Mouse (Mus musculus) Patski (cell line): ENCODE data around the gene Mapt. TPM values are rescaled to one million over a fixed set of nuclear protein-coding genes. Genes with fewer than 3 reads are reported as not detected.

Experiments used
- ATAC-seq: fragments of 100-300 bp; one replicate; pipeline ENCODE4 v1.8.0; 2021
- CTCF ChIA-PET: fragments of 350-600 bp; sonication (Branson Sonifier 250); formaldehyde crosslinking; loops from one replicate; lab custom pipeline; 2022; ENCODE audit warnings: inconsistent platforms; lab: Charles Lee
- POLR2A ChIA-PET: fragments of 350-600 bp; sonication (Branson Sonifier 250); formaldehyde crosslinking; loops from one replicate; lab custom pipeline; 2022; ENCODE audit warnings: antibody characterized with exemption, inconsistent platforms; lab: Charles Lee
- DNase-seq: peaks from one replicate; pipeline ENCODE4 v3.0.0-alpha.2; 2011; ENCODE audit warnings: low read depth, low spot score
- H3K27me3 ChIP-seq: fragments of 371-371 bp; one replicate; pipeline ENCODE4 v1.5.1; 2021
- CTCF ChIP-seq: fragments of 100-300 bp; IDR thresholded peaks from one replicate; pipeline ENCODE4 v1.5.1; 2021
- in situ Hi-C: fragments of 300-500 bp; cut with MboI; formaldehyde crosslinking; loops from 3 replicates; pipeline ENCODE4 v1.11.1; 2018; ENCODE audit warnings: low pct_unique_long_range_greater_than_20kb, mixed read lengths
- polyA plus RNA-seq: library from polyadenylated mRNA; unstranded; gene quantifications from one replicate; pipeline ENCODE4 v1.2.3, GENCODE M21; 2021

The Mapt gene
- polyA plus RNA-seq, 1 experiment from 2014 or later, result 27.2 TPM

GRCm38 (mm10) chr11:104288835-104289198 lies 57.6 kb downstream of the Mapt start:
- no peak for TF ChIP-seq CTCF

GRCm38 (mm10) chr11:104289199-104290031 lies 58.2 kb downstream of the Mapt start:
- POLR2A ChIA-PET, result no interaction called here
- ATAC-seq, result peak; percentile 55
- peak; percentile 79 for TF ChIP-seq CTCF

More at GRCm38 (mm10) chr11:104288835-104289198, 57.6 kb downstream of the Mapt start:
- ATAC-seq, result peak; percentile 32
- H3K27me3 ChIP-seq, result no peaks in the 10 kb centered on the region
- CTCF ChIA-PET, result interaction anchor here (1.0 to 2.2 kb wide), 13 partner anchors 10 to 76 kb away, joined by 3 to 10 read pairs (median 4); partner anchors contain the start of gene Mapt
- in situ Hi-C loops, result no loop called here
- DNase-seq, result no peak
- POLR2A ChIA-PET, result interaction anchor here (0.7 kb wide), 1 partner anchor 201 kb away, joined by 4 read pairs; no protein-coding TSS in a partner anchor

GRCm38 (mm10) chr11:104292443-104293220 lies 61.4 kb downstream of the Mapt start:
- TF ChIP-seq CTCF, result no peak
- CTCF ChIA-PET, result interaction anchor here (1.1 to 1.5 kb wide), 2 partner anchors 15 to 46 kb away, joined by 3 read pairs; no protein-coding TSS in a partner anchor
- DNase-seq (no peak), ATAC-seq (no peak)
- H3K27me3 ChIP-seq, result no peaks in the 10 kb centered on the region
- POLR2A ChIA-PET, result no interaction called here
- in situ Hi-C loops, result no loop called here

More at GRCm38 (mm10) chr11:104289199-104290031, 58.2 kb downstream of the Mapt start:
- no peak for DNase-seq
- CTCF ChIA-PET, result interaction anchor here (0.8 to 2.2 kb wide), 18 partner anchors 9 to 300 kb away, joined by 3 to 10 read pairs (median 4); partner anchors contain the start of gene Mapt
- H3K27me3 ChIP-seq, result no peaks in the 10 kb centered on the region
- in situ Hi-C loops, result no loop called here

- in situ Hi-C loops, result no loop called here
- DNase-seq (no peak), ATAC-seq (no peak)
- CTCF ChIA-PET, result interaction anchor here (1.5 kb wide), 1 partner anchor 14 kb away, joined by 3 read pairs; no protein-coding TSS in a partner anchor
- H3K27me3 ChIP-seq, result no peaks in the 10 kb centered on the region
- POLR2A ChIA-PET, result no interaction called here
- TF ChIP-seq CTCF, result no peak
These were observed 62.1 kb downstream of the Mapt start for GRCm38 (mm10) chr11:104293241-104293640.

- no peak for DNase-seq
- no peaks in the 10 kb centered on the region for H3K27me3 ChIP-seq
- in situ Hi-C loops, result no loop called here
- POLR2A ChIA-PET, result no interaction called here
- CTCF ChIA-PET, result no interaction called here
- ATAC-seq, result no peak
- TF ChIP-seq CTCF, result no peak
These were observed 64.0 kb downstream of the Mapt start for GRCm38 (mm10) chr11:104295145-104295544.

GRCm38 (mm10) chr11:104295656-104296055 lies 64.5 kb downstream of the Mapt start:
- POLR2A ChIA-PET, result no interaction called here
- no peak for DNase-seq
- in situ Hi-C loops, result no loop called here
- TF ChIP-seq CTCF, result no peak
- H3K27me3 ChIP-seq, result no peaks in the 10 kb centered on the region
- ATAC-seq, result no peak
- CTCF ChIA-PET, result no interaction called here

- CTCF ChIA-PET, result interaction anchor here (1.2 kb wide), 1 partner anchor 8 kb away, joined by 3 read pairs; no protein-coding TSS in a partner anchor
- no peak for TF ChIP-seq CTCF
- in situ Hi-C loops, result no loop called here
- no peak for ATAC-seq
- DNase-seq, result no peak
- no peaks in the 10 kb centered on the region for H3K27me3 ChIP-seq
- POLR2A ChIA-PET, result no interaction called here
These were observed 66.5 kb downstream of the Mapt start for GRCm38 (mm10) chr11:104297671-104298070.

GRCm38 (mm10) chr11:104302628-104303027 lies 71.4 kb downstream of the Mapt start:
- no peak for TF ChIP-seq CTCF
- H3K27me3 ChIP-seq, result no peaks in the 10 kb centered on the region
- in situ Hi-C loops, result loop anchor here (25.0 kb wide), 1 partner anchor 835 kb away; the partner anchor contains the start of genes Gm10842 and Mettl2
- ChIA-PET POLR2A (no interaction called here), CTCF (no interaction called here)
- DNase-seq (no peak), ATAC-seq (no peak)

GRCm38 (mm10) chr11:104303088-104303960 lies 72.1 kb downstream of the Mapt start:
- DNase-seq, result no peak
- CTCF ChIA-PET, result no interaction called here
- POLR2A ChIA-PET, result no interaction called here
- no peaks in the 10 kb centered on the region for H3K27me3 ChIP-seq
- peak; percentile 22 for ATAC-seq
- in situ Hi-C loops, result loop anchor here (25.0 kb wide), 1 partner anchor 834 kb away; the partner anchor contains the start of genes Gm10842 and Mettl2
- no peak for TF ChIP-seq CTCF
